ENCODE assay signal across 7 mouse cellular contexts in the genomic region with DNA sequence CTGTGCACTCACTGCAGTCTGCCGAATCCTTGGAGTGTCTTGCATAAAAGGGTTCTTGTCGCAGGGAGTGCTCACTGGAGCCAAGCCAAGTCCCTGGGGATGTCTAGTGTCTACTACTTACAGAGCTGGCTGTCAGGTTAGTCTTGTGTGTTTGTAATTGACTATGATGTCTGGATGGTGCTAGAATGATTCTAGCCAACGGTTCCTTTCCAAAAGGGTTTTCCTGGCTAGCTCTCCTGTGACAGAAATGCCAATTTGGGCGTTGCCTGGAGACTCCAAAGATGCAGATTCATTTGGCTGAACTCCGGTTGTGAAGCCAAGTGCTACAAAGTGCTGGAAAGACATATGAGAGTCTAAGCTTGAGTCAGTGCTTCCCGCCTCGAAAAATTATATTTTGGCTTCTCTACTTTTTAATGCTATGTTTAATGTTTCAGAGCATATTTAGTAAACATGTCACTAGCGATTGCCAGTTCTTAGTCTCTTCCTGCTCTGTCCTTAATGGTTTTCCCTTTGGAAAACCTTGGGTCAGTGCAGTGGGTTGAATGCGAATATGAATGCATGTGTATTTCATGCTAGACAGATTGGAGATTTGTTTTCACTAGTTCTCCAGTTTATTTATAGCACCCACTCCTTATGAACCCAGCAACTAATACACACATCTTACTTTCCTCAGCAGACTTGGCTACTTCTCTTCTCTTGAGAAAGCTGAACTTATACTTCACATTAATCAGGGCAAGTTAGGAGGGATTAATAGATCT.
DNase-seq lines count a peak whose midpoint lies in the region; ATAC-seq and TF ChIP-seq lines count a peak whose summit lies in the region.

No protein-coding gene starts in this region.

- H3K4me2 ChIP-seq in hindbrain, postnatal 0 days (ENCODE audit: low read depth, low read length) = no peak overlapping the region
- no peak overlapping the region for H3K4me2 ChIP-seq in lung, postnatal 0 days (replicated peaks; ENCODE audit: low read depth, low read length)

- 44% methylated on average over 9 of the region's 9 CpGs for WGBS in hindbrain, postnatal 0 days
- WGBS in lung, postnatal 0 days = 48% methylated on average over 9 of the region's 9 CpGs

- no peak for TF ChIP-seq EP300 in lung, postnatal 0 days (IDR thresholded peaks at IDR 0.05)

- peak; percentile 33 for DNase-seq in ovary, postnatal 14 days (ENCODE audit: low spot score)
- DNase-seq in ovary, postnatal 36 days (ENCODE audit: low spot score) = no peak
- peak; percentile 8 to 51 for DNase-seq in frontal cortex, adult 2 months (ENCODE audit: extremely low spot score in 1 of 2, low spot score in 1 of 2)
- DNase-seq in hindbrain, postnatal 0 days (ENCODE audit: low spot score) = peak; percentile 90
- DNase-seq in lung, postnatal 0 days (ENCODE audit: low spot score) = peak; percentile 22
- DNase-seq in spleen, postnatal 14 days (ENCODE audit: low spot score in 2 of 2) = no peak
- no peak for DNase-seq in adrenal gland, adult 18-20 months (ENCODE audit: low spot score in 2 of 2)

- H3K9me3 ChIP-seq in hindbrain, postnatal 0 days (ENCODE audit: low read length) = no peaks in the 10 kb centered on the region
- H3K9me3 ChIP-seq in lung, postnatal 0 days (ENCODE audit: low read length) = no peaks in the 10 kb centered on the region

- H3K4me3 ChIP-seq in hindbrain, postnatal 0 days (ENCODE audit: low read length) = no peak overlapping the region
- no peak overlapping the region for H3K4me3 ChIP-seq in lung, postnatal 0 days (ENCODE audit: low read depth, low read length)

- H3K27me3 ChIP-seq in hindbrain, postnatal 0 days (ENCODE audit: insufficient read depth, low read length) = no peaks in the 10 kb centered on the region
- H3K27me3 ChIP-seq in lung, postnatal 0 days (replicated peaks; ENCODE audit: insufficient read depth, low read length) = no peaks in the 10 kb centered on the region

- ATAC-seq in hindbrain, postnatal 0 days = peak; percentile 96
- ATAC-seq in lung, postnatal 0 days = peak; percentile 62

- H3K9ac ChIP-seq in hindbrain, postnatal 0 days (replicated peaks; ENCODE audit: low read length) = no peak overlapping the region
- H3K9ac ChIP-seq in lung, postnatal 0 days (replicated peaks; ENCODE audit: low read depth) = no peak overlapping the region

- no peaks in the 10 kb centered on the region for H3K36me3 ChIP-seq in hindbrain, postnatal 0 days (ENCODE audit: insufficient read depth, low read length)
- H3K36me3 ChIP-seq in lung, postnatal 0 days (ENCODE audit: insufficient read depth, low read length) = no peaks in the 10 kb centered on the region

- TF ChIP-seq CTCF in hindbrain, postnatal 0 days (IDR thresholded peaks at IDR 0.05; ENCODE audit: low read depth) = no peak
- no peak for TF ChIP-seq CTCF in lung, postnatal 0 days (IDR thresholded peaks at IDR 0.05)

- H3K27ac ChIP-seq in hindbrain, postnatal 0 days = no peak overlapping the region
- H3K27ac ChIP-seq in lung, postnatal 0 days (ENCODE audit: low read length) = no peak overlapping the region

- no peaks in the 10 kb centered on the region for H3K4me1 ChIP-seq in hindbrain, postnatal 0 days (ENCODE audit: insufficient read depth, low read length)
- H3K4me1 ChIP-seq in lung, postnatal 0 days (ENCODE audit: insufficient read depth, low read depth, low read length) = no peaks in the 10 kb centered on the region

Comparison
In these comparisons a context has a peak if more than half of its experiments do, and no peak if none do; other contexts are left out.
1. DNase-seq: peak in ovary, postnatal 14 days (single experiment), frontal cortex, adult 2 months (2 of 2), hindbrain, postnatal 0 days (single experiment) and lung, postnatal 0 days (single experiment); none in ovary, postnatal 36 days (single experiment), spleen, postnatal 14 days (0 of 2) and adrenal gland, adult 18-20 months (0 of 2).